Mouse (Mus musculus) testis, adult 2 months (tissue): ENCODE data around the gene Trpm1.

Experiments used
- CTCF ChIP-seq: fragments of 200-500 bp; IDR thresholded peaks from 2 replicates; pipeline ENCODE4 v1.5.1; 2012; ENCODE audit warnings: low read depth, mild to moderate bottlenecking, inconsistent platforms, low read length, moderate library complexity; ENCODE audit not compliant: control insufficient read depth, insufficient read depth, insufficient replicate concordance
- POLR2A ChIP-seq: fragments of 200-500 bp; IDR thresholded peaks from 2 replicates; pipeline ENCODE4 v1.6.1; 2012; ENCODE audit warnings: low read depth, mild to moderate bottlenecking, inconsistent platforms, low read length, moderate library complexity; ENCODE audit not compliant: control insufficient read depth

DNA sequence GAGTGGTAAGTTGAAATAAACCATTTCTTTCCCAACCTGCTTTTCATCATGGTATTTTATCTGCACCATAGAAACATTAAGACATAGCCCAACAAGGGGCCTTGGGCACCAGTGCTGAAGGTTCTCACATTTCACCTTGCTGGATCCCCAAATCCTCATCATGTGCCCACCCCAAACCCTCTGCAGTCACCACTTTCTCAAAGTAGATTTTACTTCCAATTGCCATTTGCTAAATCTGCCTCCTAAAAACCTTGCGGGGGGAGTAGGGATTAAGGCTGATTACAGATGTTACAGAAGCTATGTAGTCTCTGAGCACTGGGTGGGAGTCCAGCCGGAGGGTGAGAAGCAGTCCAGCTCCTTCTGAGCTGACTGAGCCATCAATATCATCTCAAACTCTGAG lies at the start of gene Trpm1:
- TF ChIP-seq CTCF (no peak), POLR2A (no peak)
